Mouse (Mus musculus) lung, postnatal 0 days (tissue): ENCODE data around the gene Dbx1. TPM values are rescaled to one million over a fixed set of nuclear protein-coding genes. Genes with fewer than 3 reads are reported as not detected.

Experiments used
- ATAC-seq: fragments of 200-750 bp; cut with Nextera tagmentation; 2 replicates; pipeline ENCODE4 v1.8.0; 2017; ENCODE audit warnings: moderate library complexity
- DNase-seq: peaks from one replicate; pipeline ENCODE4 v3.0.0-alpha.2; 2016; ENCODE audit warnings: low spot score
- H3K27ac ChIP-seq: fragments of 300-500 bp; sonication (generic); 2 replicates; pipeline ENCODE4 v1.5.1; 2014; ENCODE audit warnings: antibody characterized with exemption, mild to moderate bottlenecking, low read length, mixed read lengths
- H3K27me3 ChIP-seq: fragments of 300-500 bp; sonication (generic); replicated peaks from 2 replicates; pipeline ENCODE4 v1.6.1; 2014; ENCODE audit warnings: low read length, mixed read lengths; ENCODE audit not compliant: insufficient read depth
- H3K36me3 ChIP-seq: fragments of 300-500 bp; sonication (generic); 2 replicates; pipeline ENCODE4 v1.6.1; 2014; ENCODE audit warnings: low read length, mixed read lengths; ENCODE audit not compliant: insufficient read depth
- H3K4me1 ChIP-seq: fragments of 300-500 bp; sonication (generic); 2 replicates; pipeline ENCODE4 v1.6.1; 2014; ENCODE audit warnings: antibody characterized with exemption, low read depth, low read length, mixed read lengths; ENCODE audit not compliant: insufficient read depth
- H3K4me2 ChIP-seq: fragments of 300-500 bp; sonication (generic); replicated peaks from 2 replicates; pipeline ENCODE4 v1.6.1; 2014; ENCODE audit warnings: low read depth, mild to moderate bottlenecking, low read length, moderate library complexity, mixed read lengths
- H3K4me3 ChIP-seq: fragments of 300-500 bp; sonication (generic); 2 replicates; pipeline ENCODE4 v1.5.1; 2014; ENCODE audit warnings: low read depth, low read length
- H3K9ac ChIP-seq: fragments of 300-500 bp; sonication (generic); replicated peaks from 2 replicates; pipeline ENCODE4 v1.6.1; 2014; ENCODE audit warnings: low read depth, mild to moderate bottlenecking
- H3K9me3 ChIP-seq: fragments of 300-500 bp; sonication (generic); 2 replicates; pipeline ENCODE4 v1.6.1; 2016; ENCODE audit warnings: low read length, mixed read lengths
- CTCF ChIP-seq: IDR thresholded peaks from 2 replicates; pipeline ENCODE4 v1.5.1; 2016; ENCODE audit warnings: antibody characterized with exemption, mild to moderate bottlenecking
- EP300 ChIP-seq: IDR thresholded peaks from 2 replicates; pipeline ENCODE4 v1.6.1; 2016; ENCODE audit warnings: antibody characterized with exemption, mild to moderate bottlenecking, control low read depth
- WGBS: fragments of 180-500 bp; shearing (Covaris S2); extraction: QIAGEN DNeasy Blood & Tissue Kit; methylation state at CpG from one replicate; pipeline ENCODE4 v1.1.7; 2014; 5-methylcytosine and 5-hydroxymethylcytosine counted together
- polyA plus RNA-seq: library from polyadenylated mRNA; unstranded; fragments of >200 nt; fragmentation: Nextera tagmentation; extraction: Ambion mirVana; gene quantifications from 2 replicates; pipeline ENCODE4 v1.2.1, GENCODE M21; 2015

Dbx1 gene
- polyA plus RNA-seq, 1 experiment from 2014 or later, result not detected

- peak overlapping the region; percentile 44 for H3K4me3 ChIP-seq
- H3K4me2 ChIP-seq, result peak overlapping the region; percentile 72
- peaks cover 17% of the 10 kb centered on the region; the same call in 1 of the 2 replicates for H3K4me1 ChIP-seq
- H3K36me3 ChIP-seq, result no peaks in the 10 kb centered on the region
- no peak for ATAC-seq
- no peak overlapping the region for H3K27ac ChIP-seq
- DNase-seq, result no peak
- H3K9me3 ChIP-seq, result no peaks in the 10 kb centered on the region
- TF ChIP-seq CTCF (no peak), EP300 (no peak)
- no peak overlapping the region for H3K9ac ChIP-seq
- H3K27me3 ChIP-seq, result peaks cover 65% of the 10 kb centered on the region
- 3% methylated on average over 26 of the region's 26 CpGs for WGBS
Observed at GRCm38 (mm10) chr7:49634291-49635073, 2.2 kb downstream of the Dbx1 start.

- H3K27ac ChIP-seq, result no peak overlapping the region
- H3K4me1 ChIP-seq, result 0 out of 2 replicates have a peak, but pooled peaks cover 13% of the 10 kb centered on the region
- peak overlapping the region; percentile 44 for H3K4me3 ChIP-seq
- TF ChIP-seq CTCF, result no peak
- TF ChIP-seq EP300, result no peak
- no peaks in the 10 kb centered on the region for H3K36me3 ChIP-seq
- ATAC-seq (peak; percentile 81), DNase-seq (peak; percentile 62)
- H3K9me3 ChIP-seq, result no peaks in the 10 kb centered on the region
- peaks cover 58% of the 10 kb centered on the region for H3K27me3 ChIP-seq
- peak overlapping the region; percentile 72 for H3K4me2 ChIP-seq
- 2% methylated on average over 33 of the region's 33 CpGs for WGBS
- H3K9ac ChIP-seq, result no peak overlapping the region
Observed at GRCm38 (mm10) chr7:49633375-49633956, 3.2 kb downstream of the Dbx1 start.

DNA sequence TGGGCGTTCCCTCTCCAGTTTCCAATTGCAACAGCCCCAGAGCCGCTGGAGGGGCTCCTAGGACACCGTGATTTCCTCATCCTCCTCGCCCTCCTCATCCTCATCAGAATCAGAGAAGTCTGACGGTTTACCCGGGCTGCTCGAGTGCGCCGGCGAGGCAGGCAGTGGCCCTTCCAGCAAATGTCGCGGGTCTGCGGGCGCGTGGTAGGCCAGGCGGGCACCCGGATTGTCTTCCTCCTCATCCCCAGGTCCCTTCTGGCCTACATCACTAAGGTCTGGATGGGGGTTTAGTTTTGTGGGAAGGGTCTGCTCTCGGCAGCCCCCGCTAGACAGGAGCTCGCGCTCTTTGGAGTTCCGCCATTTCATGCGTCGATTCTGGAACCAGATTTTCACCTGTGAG, 4.3 kb downstream of the Dbx1 start:
- TF ChIP-seq CTCF, result no peak
- TF ChIP-seq EP300, result no peak
- Histone ChIP-seq H3K27me3 (peaks cover 57% of the 10 kb centered on the region), H3K4me3 (no peak overlapping the region)

GRCm38 (mm10) chr7:49631885-49632284, 4.8 kb downstream of the Dbx1 start:
- H3K9ac ChIP-seq, result no peak overlapping the region
- no peak overlapping the region for H3K4me3 ChIP-seq
- no peaks in the 10 kb centered on the region for H3K36me3 ChIP-seq
- ATAC-seq (no peak), DNase-seq (no peak)
- H3K4me1 ChIP-seq, result 0 out of 2 replicates have a peak, but pooled peaks cover 13% of the 10 kb centered on the region
- no peaks in the 10 kb centered on the region for H3K9me3 ChIP-seq
- no peak overlapping the region for H3K4me2 ChIP-seq
- no peak overlapping the region for H3K27ac ChIP-seq
- WGBS, result 18% methylated on average over 9 of the region's 9 CpGs
- TF ChIP-seq CTCF, result no peak
- no peak for TF ChIP-seq EP300
- H3K27me3 ChIP-seq, result peaks cover 52% of the 10 kb centered on the region

More for the DNA sequence above, 4.3 kb downstream of the Dbx1 start:
- DNase-seq (no peak), ATAC-seq (no peak)
- no peaks in the 10 kb centered on the region for H3K36me3 ChIP-seq
- no peak overlapping the region for H3K4me2 ChIP-seq
- WGBS, result 7% methylated on average over 24 of the region's 24 CpGs
- no peak overlapping the region for H3K9ac ChIP-seq
- H3K9me3 ChIP-seq, result no peaks in the 10 kb centered on the region
- no peak overlapping the region for H3K27ac ChIP-seq
- 0 out of 2 replicates have a peak, but pooled peaks cover 13% of the 10 kb centered on the region for H3K4me1 ChIP-seq

DNA sequence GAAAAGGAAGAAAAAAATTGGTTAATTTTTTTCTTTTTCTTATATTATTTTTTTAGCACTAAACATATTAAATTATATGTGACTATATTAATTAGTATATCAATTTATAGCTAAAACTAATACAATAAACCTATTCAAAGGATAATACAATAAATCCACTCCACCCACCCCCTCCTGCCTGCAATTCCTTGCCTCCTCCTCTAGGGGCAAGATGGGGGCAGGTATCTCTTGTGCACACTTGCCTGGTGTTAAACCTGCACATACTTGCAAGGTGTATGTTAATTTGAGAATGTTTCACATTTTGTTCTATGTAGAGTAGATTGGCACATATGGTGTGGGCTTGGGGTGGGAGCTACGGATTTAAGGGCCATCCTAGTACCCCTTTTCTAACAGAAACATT, 16.5 kb downstream of the Dbx1 start:
- TF ChIP-seq EP300 (no peak), CTCF (peak; percentile 28; the same call in 1 of the 2 replicates)
- Histone ChIP-seq H3K4me2 (no peak overlapping the region), H3K9ac (no peak overlapping the region), H3K9me3 (no peaks in the 10 kb centered on the region), H3K36me3 (no peaks in the 10 kb centered on the region), H3K4me1 (no peaks in the 10 kb centered on the region), H3K4me3 (no peak overlapping the region), H3K27ac (no peak overlapping the region), H3K27me3 (no peaks in the 10 kb centered on the region)
- DNase-seq (no peak), ATAC-seq (no peak)
- WGBS, result 61% methylated on average over 1 of the region's 1 CpGs

DNA sequence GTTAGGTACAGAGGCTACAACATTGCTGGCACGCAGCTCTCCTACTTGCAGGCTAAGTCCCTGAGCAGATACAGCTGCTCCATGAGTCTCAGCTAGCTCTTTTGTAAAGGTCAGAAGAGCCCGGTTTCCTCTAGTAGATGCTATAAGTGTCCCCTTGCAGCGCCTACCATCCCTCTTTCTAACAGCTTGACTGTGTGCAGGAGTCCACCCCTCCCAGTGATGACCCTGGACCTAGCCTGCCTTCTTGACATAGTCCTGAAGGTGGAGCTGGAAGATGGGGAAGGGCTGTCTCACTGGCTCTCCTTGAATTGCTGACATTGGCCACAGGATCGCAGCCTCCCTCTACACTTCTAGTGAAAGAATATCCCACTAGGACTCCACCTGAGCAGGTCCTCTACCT, 19.6 kb downstream of the Dbx1 start:
- Histone ChIP-seq H3K9ac (no peak overlapping the region), H3K27ac (no peak overlapping the region), H3K4me2 (no peak overlapping the region), H3K27me3 (no peaks in the 10 kb centered on the region), H3K36me3 (no peaks in the 10 kb centered on the region), H3K4me1 (no peaks in the 10 kb centered on the region), H3K4me3 (no peak overlapping the region), H3K9me3 (no peaks in the 10 kb centered on the region)
- no peak for ATAC-seq
- DNase-seq, result no peak
- TF ChIP-seq CTCF (no peak), EP300 (no peak)
- WGBS, result 70% methylated on average over 4 of the region's 4 CpGs
